Mouse (Mus musculus) hematopoietic stem cell, adult 5-6 weeks (primary cell): ENCODE results near the gene Ift22. TPM values are rescaled to one million over a fixed set of nuclear protein-coding genes. Genes with fewer than 3 reads are reported as not detected.

Source experiments
- ATAC-seq, 2 experiments: fragments of 125-278 bp in 1 of 2; replicated peaks in 1 of 2; 2 replicates each; pipeline ENCODE4 v1.8.0; 2016 to 2017; ENCODE audit warnings: inconsistent platforms in 2 of 2, mild to moderate bottlenecking in 2 of 2, moderate number of reproducible peaks in 2 of 2, low read depth in 1 of 2, moderate TSS enrichment in 1 of 2; ENCODE audit not compliant: low FRiP score in 2 of 2, poor library complexity in 2 of 2, severe bottlenecking in 2 of 2, insufficient read depth in 1 of 2, low TSS enrichment in 1 of 2
- total RNA-seq: library from RNA; stranded (forward); fragments of 172-1452, 232-1000 nt; gene quantifications from 2 replicates; pipeline ENCODE4 v1.2.3, GENCODE M21; 2017

Gene Ift22
- total RNA-seq, 1 experiment from 2014 or later = 12.8 TPM

DNA sequence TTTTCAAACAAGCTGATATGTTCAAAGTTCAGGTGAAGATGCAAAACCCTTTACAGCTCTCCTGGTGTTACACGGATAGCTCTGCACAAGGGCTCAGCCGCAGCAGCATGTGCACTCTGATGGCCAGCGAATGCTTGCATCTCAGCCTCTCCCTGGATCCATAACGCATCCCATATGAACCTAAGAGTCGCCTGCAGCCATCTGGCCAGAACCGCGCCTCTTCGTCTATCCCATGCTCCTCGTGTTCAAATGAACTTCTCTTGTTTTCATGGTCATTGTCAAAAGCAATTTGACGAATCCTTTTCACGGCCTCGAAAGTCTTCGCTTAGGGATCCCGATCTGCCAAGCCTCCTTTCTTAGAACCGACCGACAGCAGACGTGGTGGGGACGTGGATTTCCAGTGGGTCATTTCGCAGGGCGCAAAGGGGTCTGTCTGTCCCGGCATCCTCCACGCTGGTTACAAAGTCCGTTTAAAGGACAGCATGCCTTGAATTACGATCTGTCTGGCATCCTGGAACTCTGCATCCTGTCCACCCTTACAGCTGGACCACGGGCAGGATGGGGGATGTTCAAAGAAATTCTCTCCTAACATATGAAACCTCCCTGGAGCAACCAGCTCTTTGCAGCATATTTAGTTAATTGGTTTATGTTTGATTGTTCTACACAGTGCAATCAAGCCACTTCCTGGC is 13.0 kb upstream of the Ift22 start:
- no peak for ATAC-seq

DNA sequence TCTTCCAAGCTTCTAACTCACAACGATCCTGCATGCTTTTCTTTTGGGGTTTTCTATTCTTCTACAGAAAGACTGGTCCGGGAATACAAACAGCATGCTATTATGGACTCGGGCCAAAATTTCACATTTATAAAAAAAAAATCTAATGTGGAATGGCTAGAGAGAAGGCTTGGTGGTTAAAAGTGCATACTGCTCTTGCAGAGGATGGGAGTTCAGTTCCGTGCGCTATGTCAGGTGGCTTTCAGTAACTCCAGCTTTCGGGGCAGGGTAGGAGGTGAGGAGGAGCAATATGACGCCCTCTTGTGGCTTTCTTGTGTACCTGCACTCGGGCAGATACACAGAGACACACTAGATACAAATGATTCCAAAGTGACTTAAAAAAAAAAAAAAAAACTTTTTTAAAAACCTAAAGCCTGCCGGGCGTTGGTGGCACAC is 12.4 kb upstream of the Ift22 start:
- ATAC-seq = no peak

DNA sequence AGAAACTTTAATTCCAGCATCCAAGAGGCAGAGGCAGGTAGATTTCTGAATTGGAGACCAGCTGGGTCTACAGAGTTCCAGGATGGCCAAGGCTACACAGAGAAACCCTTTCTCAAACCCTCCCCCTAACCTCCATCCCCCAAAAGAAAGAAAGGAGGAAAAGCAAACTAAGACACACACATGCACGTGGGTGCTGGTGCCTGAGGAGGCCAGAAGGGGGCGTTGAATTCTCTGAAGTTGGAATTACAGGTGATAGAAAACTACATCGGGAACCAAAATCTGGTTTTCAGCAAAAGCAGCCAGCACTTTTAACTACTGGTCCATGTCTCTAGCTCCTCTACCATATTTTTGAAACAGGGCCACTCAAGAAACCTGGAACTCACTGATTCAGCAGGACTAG is 3.3 kb upstream of the Ift22 start:
- no peak for ATAC-seq

DNA sequence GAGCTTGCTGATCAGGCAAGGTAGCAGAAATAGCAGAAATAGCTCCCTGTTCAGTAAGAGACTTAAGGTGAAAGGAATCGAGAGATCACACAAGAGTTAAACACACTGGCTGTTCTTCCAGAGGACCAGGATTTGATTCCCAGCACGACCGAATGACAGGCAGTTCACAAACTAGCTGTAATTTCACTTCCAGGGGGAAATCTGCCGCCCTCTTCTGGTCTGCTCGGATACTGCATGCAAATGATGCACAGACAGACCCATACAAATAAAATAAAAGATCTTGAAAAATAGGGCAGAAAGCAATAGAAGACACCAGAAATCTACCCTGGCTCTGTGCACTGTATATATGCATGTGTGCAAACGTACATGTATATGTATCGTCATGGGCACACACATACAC is 2.3 kb upstream of the Ift22 start:
- ATAC-seq = no peak

DNA sequence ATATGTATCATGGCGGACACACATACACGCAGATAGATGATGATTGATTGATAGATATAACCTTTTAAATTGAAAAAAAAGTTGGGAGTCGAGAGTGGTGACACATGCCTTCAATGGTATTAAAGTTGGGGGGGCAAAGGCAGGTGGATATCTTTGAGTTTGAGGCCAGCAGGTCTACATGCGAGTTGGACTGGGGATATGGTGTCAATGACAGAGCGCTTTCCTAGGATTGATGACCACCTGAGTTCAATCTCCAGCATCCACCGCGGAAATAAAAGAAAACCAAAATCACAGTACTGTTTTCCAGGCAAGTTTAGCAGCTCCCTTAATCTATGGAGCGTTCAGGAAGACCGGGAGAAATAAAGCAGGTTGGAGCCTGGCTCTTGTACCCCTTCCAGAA is 363 bp upstream of the Ift22 start:
- ATAC-seq = no peak

DNA sequence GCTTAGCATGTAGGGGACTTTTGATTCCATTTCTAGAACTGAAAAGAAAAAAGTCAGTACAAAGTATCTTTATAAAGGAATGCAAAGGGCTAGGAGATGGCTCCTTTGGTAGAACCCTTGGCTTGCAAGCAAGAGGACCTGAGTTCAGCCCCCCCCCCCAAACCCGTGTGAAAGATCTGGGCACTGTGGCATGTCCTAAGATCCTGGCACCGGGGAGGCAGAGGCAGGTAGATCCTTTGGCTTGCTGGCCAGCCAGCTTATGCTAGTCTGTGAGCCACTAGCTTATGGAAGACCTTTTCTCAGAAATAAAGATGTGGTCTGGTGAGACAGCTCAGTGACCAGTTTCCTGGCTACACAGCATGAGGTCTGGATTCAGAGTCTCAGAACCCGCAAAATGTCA is 6.2 kb downstream of the Ift22 start:
- no peak for ATAC-seq

DNA sequence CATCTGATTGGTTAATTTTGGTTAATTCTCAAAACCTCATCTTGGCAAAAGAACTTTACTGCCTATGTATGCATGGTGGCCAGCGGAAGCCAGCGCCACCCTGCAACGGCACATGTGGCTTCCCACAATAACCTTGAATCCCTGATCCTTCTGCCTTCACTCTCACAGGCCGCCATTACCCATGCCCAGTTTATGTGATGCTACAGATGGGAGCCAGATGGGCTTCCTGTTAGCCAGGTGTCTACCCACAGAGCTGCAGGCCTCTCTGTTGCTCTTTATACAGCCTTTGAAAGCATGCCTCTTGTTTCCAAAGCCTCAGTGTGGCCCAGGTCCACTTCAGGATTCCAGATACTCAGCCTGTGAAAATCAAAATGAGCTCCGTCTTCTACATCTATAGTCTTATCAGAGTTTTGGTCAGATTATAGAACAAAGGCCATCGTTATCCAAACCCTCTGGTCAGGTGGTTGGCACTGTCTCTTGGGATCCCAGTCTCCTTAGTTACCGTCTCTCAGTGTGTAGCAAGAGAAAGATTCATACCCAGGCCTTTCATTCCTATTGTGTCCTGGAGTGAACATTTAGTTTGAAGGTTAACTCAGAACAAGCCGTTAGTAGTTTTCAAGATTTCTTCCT is 9.8 kb downstream of the Ift22 start:
- ATAC-seq = no peak

DNA sequence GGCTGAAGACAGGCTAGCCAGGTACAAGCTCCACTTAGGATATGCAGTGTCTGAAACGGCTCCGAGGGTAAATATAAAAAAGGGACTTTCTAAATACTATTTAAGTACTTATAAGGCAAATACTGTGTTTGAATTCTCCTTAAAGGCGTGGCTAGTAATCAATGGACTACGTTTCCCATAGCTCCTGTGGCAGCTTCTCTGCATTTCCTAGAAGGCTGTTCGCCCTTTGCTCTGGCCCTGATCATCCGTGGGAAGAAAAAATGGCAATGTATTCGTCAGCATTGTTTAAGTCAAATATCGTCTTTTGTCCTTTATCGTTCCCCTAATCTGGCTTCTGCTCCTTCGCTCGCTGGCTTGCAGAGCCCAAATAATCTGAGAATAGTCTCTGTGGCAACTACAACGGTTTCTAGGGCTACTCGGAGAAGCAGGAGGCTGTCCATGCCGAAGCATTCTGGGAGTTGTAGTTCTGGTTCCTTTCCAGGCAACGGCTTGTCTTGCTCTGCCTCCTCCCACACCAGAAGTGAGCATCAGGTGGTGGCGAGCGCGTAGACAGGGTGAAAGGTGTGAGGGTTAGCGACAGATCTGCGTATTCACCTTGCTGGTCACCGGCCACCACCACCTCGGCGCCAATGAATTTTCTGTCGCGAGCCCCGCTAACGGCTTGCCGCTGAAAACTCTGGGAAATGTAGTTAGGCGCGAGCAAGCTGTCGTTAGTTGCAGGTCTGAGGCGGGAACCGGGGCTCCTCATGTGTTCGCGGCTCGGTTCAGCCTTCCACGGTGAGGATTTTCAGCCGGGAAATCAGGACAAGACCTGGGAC is 10.9 kb downstream of the Ift22 start:
- ATAC-seq = peak; percentile 89 to 94

DNA sequence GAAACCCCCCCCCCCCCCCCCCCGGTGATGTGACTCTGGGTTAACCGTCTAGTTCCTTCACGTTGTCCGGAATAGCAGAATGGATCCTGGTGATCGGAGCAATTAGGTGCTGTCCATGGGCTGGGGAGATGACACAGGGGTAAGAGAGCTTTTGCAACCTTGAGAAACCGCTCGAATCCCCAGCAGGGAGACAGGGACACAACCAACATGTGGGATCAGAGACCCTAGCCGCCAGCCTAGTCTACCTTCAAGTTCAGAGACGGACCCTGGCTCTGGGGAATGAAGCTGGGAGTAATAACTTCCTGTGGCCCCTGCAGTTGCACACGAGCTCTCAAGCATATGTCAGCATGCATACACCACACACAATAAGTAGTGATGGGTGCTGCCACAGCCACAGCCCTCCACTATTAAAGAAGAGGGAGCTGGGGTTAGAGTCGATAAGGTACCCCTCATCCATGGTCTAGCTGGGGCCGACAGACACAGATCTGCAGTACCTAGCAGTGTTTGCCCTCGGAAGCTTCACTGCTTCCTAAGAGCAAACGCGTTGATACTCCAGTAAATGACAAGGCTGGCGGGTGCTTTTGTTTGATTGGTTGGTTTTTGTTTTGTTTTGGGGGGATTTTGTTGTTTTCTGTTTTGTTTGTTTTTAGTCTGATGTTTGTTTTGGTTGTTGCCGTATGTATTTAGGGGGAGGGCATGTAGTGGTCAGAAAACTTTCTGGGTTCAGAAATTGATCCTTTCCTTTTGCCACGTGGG is 11.8 kb downstream of the Ift22 start:
- ATAC-seq = no peak

DNA sequence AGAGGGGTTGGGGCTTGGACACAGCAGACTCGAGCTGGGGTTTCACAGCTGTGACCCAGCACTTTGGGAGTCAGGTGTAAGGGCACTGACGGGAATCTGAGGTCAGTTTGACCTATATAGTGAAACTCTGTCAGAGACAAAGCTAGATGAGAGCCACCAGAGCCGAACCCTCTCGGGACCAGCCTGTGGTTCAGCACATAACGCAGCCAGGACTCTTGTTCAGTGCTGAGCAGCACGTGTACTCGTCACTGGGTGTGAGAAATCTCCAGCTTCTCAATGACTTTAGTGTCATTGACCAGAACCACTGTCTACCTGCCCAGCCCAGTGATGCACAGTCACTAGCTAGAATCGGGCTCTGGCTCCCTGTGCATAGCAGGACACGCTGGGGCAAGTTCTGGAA is 14.9 kb downstream of the Ift22 start:
- no peak for ATAC-seq

DNA sequence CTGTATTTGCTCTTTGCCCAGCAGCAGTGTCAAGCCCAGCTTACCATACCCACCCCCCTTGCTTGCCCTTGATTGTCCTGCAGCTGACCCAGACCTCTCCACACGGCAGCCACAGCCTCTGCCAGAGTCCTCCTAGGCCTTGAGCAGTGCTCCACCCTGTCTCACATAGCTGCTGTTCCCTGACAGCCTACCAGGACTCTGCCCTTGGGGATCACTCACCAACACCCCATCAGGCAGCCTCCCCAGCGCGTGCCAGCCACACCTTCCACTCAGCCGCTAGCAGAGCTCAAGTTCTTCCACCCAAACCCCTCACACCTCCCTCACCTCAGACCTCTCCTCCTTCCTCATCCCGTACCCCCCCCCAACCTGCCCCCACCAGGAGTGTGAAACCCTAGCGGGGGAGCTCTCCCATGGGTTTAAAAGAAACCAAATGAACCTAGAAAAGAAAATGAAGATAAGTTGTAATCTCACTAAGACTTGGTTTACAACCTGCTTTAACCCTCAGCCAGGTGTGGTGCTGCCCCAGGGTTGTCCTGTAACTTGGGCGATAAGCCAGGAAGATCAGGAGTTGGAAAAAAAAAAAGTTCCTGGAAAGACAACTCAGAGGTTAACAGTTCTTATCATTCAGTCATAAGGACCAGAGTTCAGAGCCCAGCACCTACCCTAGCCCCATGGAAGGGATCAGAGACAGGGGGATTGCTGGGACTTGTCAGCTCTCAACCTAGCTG is 16.0 kb downstream of the Ift22 start:
- no peak for ATAC-seq

DNA sequence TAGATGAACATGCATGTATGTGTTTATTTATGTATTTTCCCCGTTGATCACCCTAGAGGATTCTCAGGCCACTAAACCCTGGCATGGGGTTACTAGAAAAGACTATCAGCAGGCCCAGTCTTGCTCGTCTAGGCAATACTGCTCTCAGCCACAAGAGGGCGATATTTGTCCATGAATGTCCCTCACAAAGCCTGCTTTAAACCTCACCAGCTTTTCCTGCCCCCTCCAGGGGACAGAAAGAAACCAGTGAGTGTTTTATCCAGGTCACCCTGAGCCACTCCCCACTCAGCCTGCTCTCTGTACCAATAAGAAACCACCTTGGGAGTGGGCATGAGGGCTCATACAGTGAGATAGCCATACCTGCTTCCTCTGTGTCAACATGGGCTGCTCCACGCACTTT is 21.1 kb downstream of the Ift22 start:
- peak; percentile 69 to 74 for ATAC-seq

DNA sequence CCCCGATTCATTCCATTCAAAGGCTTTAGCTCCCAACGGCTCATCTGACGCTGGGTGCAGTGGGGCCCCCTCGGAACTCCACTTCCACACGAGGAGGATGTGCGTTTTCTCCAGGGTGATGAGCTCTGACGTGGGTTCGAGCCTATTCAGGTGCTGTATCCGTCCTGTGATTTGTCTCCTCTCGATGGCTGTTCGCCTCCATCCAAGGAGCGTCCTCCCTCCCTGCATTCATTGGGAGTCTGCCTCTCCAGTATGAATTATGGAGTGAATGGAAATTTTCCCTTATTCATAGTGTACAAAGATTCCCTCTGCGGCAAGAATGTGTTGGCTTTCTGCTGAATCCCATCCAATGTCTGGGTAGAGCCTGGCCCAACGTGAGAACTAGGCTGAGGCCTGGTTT is 23.9 kb downstream of the Ift22 start:
- ATAC-seq = no peak

DNA sequence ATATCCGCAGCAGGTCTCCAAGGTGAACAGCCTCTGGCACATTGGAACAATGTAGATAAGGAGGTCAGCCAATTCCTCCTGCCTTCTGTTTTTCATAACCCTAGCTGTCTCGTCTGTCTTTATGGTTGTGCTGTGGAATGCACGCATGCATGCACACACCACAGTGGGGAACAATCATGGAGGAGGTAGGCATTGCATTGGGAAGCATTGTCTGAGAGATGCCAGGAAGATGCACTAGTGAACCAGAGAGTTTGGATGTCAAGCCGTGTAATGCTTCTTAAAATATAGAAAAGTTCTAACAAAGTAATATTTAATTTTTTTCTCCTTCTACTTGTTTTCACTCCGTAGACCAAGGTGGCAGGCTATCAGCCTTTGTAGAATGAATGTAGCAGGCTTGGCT is 25.0 kb downstream of the Ift22 start:
- ATAC-seq = no peak

DNA sequence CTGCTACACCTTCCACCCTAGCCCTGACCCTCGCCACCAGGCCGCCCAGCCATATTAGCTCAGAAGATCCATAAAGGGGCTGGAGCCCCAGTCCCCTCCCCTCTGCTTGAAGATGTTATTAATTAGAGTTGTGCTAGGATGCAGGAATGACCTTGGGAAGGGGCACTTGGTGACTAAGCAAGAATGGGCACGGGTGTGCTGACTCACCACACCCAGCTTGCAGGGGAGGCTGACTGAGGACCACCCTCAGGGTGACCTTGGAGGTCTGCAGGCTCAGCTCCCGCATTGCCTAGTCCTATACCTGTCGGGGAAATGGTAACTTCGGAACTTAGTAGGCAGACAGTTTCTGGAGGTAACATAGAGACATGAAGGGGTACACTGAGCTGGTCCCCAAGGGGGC is 26.0 kb downstream of the Ift22 start:
- no peak for ATAC-seq

DNA sequence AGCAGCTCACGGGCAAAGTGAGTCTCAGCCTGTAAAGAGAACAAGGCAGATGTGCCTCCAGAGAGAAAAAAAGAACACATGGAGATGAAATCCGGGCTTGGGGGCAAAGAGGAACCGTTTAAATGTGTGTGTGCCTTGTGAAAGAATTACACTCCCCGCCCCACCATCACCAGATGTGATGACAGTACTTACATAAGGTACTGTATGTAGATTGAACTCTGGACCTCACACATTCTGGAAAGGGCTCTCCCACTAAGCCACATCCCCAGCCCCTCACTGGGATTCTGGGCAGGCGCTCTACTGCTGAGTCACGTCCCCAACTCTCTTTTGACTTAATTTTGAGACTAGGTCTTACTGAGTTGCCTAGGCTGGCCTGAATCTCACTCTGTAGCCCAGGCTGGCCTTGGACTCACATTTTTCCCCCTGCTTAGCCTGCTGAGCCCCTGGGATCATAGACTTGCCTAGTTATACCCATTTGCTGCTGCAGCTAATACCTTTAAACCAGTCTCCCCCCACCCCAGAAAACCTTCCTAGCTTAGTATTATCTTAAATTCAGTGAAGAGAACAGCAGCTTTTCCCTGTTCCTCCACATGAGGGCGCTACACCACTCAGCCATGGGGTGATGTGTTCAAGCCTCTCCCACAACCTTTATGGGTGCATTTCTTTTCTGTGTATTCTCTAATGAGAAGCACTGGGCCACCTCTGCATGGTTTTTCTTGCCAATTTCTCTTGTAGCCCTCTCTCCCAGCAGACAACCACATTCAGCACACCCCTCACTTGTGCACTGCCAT is 28.1 kb downstream of the Ift22 start:
- ATAC-seq = no peak

DNA sequence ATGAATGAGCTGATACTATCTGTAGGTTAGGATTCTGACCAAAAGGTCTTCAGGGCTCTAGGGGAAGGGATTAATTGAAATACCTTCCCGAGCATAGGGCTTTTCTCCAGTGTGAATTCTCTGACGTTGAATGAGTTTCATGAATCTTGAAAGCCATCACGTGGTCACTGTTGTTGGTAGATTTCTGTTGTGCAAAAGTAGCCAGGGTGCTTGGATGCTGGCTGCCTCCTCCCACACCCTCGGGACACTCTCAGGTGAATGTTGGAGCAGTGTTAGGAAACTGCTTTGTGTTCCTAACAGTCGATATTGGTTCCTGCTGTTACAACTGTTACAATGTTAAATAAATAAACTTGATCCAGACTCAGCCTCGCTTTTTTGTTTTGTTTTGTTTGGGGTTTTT is 28.8 kb downstream of the Ift22 start:
- ATAC-seq = no peak
